Mouse (Mus musculus) 3134 (cell line): ENCODE results near the gene Fcor.

Experiments
- DNase-seq: peaks from one replicate; pipeline ENCODE4 v3.0.0-alpha.2; 2011; ENCODE audit warnings: low spot score; ENCODE audit not compliant: insufficient read length; ENCODE audit errors: extremely low read depth

Fcor gene

GRCm38 (mm10) chr8:3671980-3672491 lies at the start of gene Fcor:
Gene Fcor, minus strand, starts transcription at chr8:3672362.
- peak; percentile 62 for DNase-seq

- DNase-seq: no peak
These were observed 48.9 kb upstream of the Fcor start for GRCm38 (mm10) chr8:3721041-3721440.

GRCm38 (mm10) chr8:3720551-3720950 lies 48.4 kb upstream of the Fcor start, which contains the start of gene Clec4g:
Gene Clec4g, minus strand, starts transcription at chr8:3720651.
- no peak for DNase-seq

- DNase-seq: peak; percentile 72
These were observed 46.4 kb upstream of the Fcor start for GRCm38 (mm10) chr8:3718559-3718958.

- no peak for DNase-seq
These were observed 45.3 kb upstream of the Fcor start for GRCm38 (mm10) chr8:3717321-3717954.

- no peak for DNase-seq
These were observed 39.5 kb upstream of the Fcor start for GRCm38 (mm10) chr8:3711646-3712045.

- DNase-seq: no peak
These were observed 38.1 kb upstream of the Fcor start for GRCm38 (mm10) chr8:3710312-3710711.

GRCm38 (mm10) chr8:3707611-3708010 lies 35.4 kb upstream of the Fcor start:
- DNase-seq: no peak

- DNase-seq: no peak
These were observed 33.5 kb upstream of the Fcor start for GRCm38 (mm10) chr8:3705711-3706110.

GRCm38 (mm10) chr8:3701491-3701890 lies 29.3 kb upstream of the Fcor start:
- DNase-seq: no peak

- no peak for DNase-seq
These were observed 22.0 kb upstream of the Fcor start, which contains the start of gene Fcer2a for GRCm38 (mm10) chr8:3694121-3694520. Gene Fcer2a, minus strand, starts transcription at chr8:3694175.

- DNase-seq: no peak
These were observed 18.6 kb upstream of the Fcor start for GRCm38 (mm10) chr8:3690774-3691173.

- DNase-seq: no peak
These were observed 15.4 kb upstream of the Fcor start for GRCm38 (mm10) chr8:3687537-3687936.

GRCm38 (mm10) chr8:3685422-3685821 lies 13.3 kb upstream of the Fcor start:
- DNase-seq: no peak

- DNase-seq: no peak
These were observed 12.4 kb upstream of the Fcor start for GRCm38 (mm10) chr8:3684530-3684929.

- peak; percentile 37 for DNase-seq
These were observed 11.4 kb upstream of the Fcor start for GRCm38 (mm10) chr8:3683408-3684176.

GRCm38 (mm10) chr8:3682435-3682834 lies 10.3 kb upstream of the Fcor start:
- DNase-seq: no peak

- DNase-seq: no peak
These were observed 7.5 kb upstream of the Fcor start for GRCm38 (mm10) chr8:3679656-3680055.

GRCm38 (mm10) chr8:3679236-3679635 lies 7.1 kb upstream of the Fcor start:
- DNase-seq: peak; percentile 15

- no peak for DNase-seq
These were observed 6.7 kb upstream of the Fcor start for GRCm38 (mm10) chr8:3678831-3679230.

GRCm38 (mm10) chr8:3676993-3677579 lies 4.9 kb upstream of the Fcor start:
- DNase-seq: no peak
